Mouse (Mus musculus) lung, embryonic 16.5 days (tissue): ENCODE data around the gene Ptprt. TPM values are rescaled to one million over a fixed set of nuclear protein-coding genes. Genes with fewer than 3 reads are reported as not detected.

Experiments
- ATAC-seq: fragments of 200-750 bp; cut with Nextera tagmentation; 2 replicates; pipeline ENCODE4 v1.8.0; 2017; ENCODE audit warnings: low read depth, mild to moderate bottlenecking, moderate library complexity
- H3K27ac ChIP-seq: fragments of 300-500 bp; sonication (generic); 2 replicates; pipeline ENCODE4 v1.5.1; 2014; ENCODE audit warnings: mild to moderate bottlenecking, control low read depth, low read length
- H3K27me3 ChIP-seq: fragments of 300-500 bp; sonication (generic); 2 replicates; pipeline ENCODE4 v1.6.1; 2014; ENCODE audit warnings: low read depth, low read length, mixed read lengths; ENCODE audit not compliant: control insufficient read depth, insufficient read depth
- H3K36me3 ChIP-seq: fragments of 300-500 bp; sonication (generic); 2 replicates; pipeline ENCODE4 v1.6.1; 2014; ENCODE audit warnings: low read length; ENCODE audit not compliant: control insufficient read depth, insufficient read depth
- H3K4me1 ChIP-seq: fragments of 300-500 bp; sonication (generic); replicated peaks from 2 replicates; pipeline ENCODE4 v1.6.1; 2014; ENCODE audit warnings: low read length, mixed read lengths; ENCODE audit not compliant: control insufficient read depth, insufficient read depth
- H3K4me2 ChIP-seq: fragments of 300-500 bp; sonication (generic); 2 replicates; pipeline ENCODE4 v1.6.1; 2014; ENCODE audit warnings: low read depth, low read length, control low read depth
- H3K4me3 ChIP-seq: fragments of 300-500 bp; sonication (generic); 2 replicates; pipeline ENCODE4 v1.5.1; 2014; ENCODE audit warnings: mild to moderate bottlenecking, low read length, control low read depth
- H3K9ac ChIP-seq: fragments of 300-500 bp; sonication (generic); 2 replicates; pipeline ENCODE4 v1.6.1; 2014; ENCODE audit warnings: low read length, control low read depth
- H3K9me3 ChIP-seq: fragments of 300-500 bp; sonication (generic); 2 replicates; pipeline ENCODE4 v1.6.1; 2016; ENCODE audit warnings: low read length; ENCODE audit not compliant: control insufficient read depth
- WGBS: fragments of 180-500 bp; shearing (Covaris S2); extraction: QIAGEN DNeasy Blood & Tissue Kit; methylation state at CpG from one replicate; pipeline ENCODE4 v1.1.7; 2014; 5-methylcytosine and 5-hydroxymethylcytosine counted together
- polyA plus RNA-seq: library from polyadenylated mRNA; unstranded; fragments of >200 nt; fragmentation: Nextera tagmentation; extraction: Ambion mirVana; gene quantifications from 2 replicates; pipeline ENCODE4 v1.2.1, GENCODE M21; 2015

The Ptprt gene
- polyA plus RNA-seq, 1 experiment from 2014 or later, result 0.62 TPM

- Histone ChIP-seq H3K4me3 (no peak overlapping the region), H3K36me3 (no peaks in the 10 kb centered on the region), H3K27me3 (no peaks in the 10 kb centered on the region), H3K9me3 (no peaks in the 10 kb centered on the region), H3K27ac (no peak overlapping the region), H3K4me2 (no peak overlapping the region), H3K4me1 (no peaks in the 10 kb centered on the region), H3K9ac (no peak overlapping the region)
- no peak for ATAC-seq
- WGBS, result 37% methylated on average over 1 of the region's 1 CpGs
Observed at GRCm38 (mm10) chr2:162222476-162222875, 438.5 kb downstream of the Ptprt start.

GRCm38 (mm10) chr2:162220586-162220985 is 440.4 kb downstream of the Ptprt start:
- no peak overlapping the region for H3K4me2 ChIP-seq
- H3K4me3 ChIP-seq, result no peak overlapping the region
- no peaks in the 10 kb centered on the region for H3K36me3 ChIP-seq
- H3K27me3 ChIP-seq, result no peaks in the 10 kb centered on the region
- H3K27ac ChIP-seq, result no peak overlapping the region
- H3K4me1 ChIP-seq, result no peaks in the 10 kb centered on the region
- no peak for ATAC-seq
- no peak overlapping the region for H3K9ac ChIP-seq
- H3K9me3 ChIP-seq, result no peaks in the 10 kb centered on the region

GRCm38 (mm10) chr2:162219507-162219906 is 441.4 kb downstream of the Ptprt start:
- Histone ChIP-seq H3K36me3 (no peaks in the 10 kb centered on the region), H3K27ac (no peak overlapping the region), H3K4me1 (no peaks in the 10 kb centered on the region), H3K9ac (no peak overlapping the region), H3K27me3 (no peaks in the 10 kb centered on the region), H3K4me3 (no peak overlapping the region), H3K4me2 (no peak overlapping the region), H3K9me3 (no peaks in the 10 kb centered on the region)
- 84% methylated on average over 4 of the region's 4 CpGs for WGBS
- no peak for ATAC-seq

- Histone ChIP-seq H3K36me3 (no peaks in the 10 kb centered on the region), H3K4me2 (no peak overlapping the region), H3K4me3 (no peak overlapping the region), H3K9me3 (no peaks in the 10 kb centered on the region), H3K27ac (no peak overlapping the region), H3K27me3 (no peaks in the 10 kb centered on the region), H3K9ac (no peak overlapping the region), H3K4me1 (no peaks in the 10 kb centered on the region)
- ATAC-seq, result no peak
- WGBS, result 81% methylated on average over 5 of the region's 5 CpGs
Observed at GRCm38 (mm10) chr2:162217896-162218295, 443.1 kb downstream of the Ptprt start.

- no peak overlapping the region for H3K27ac ChIP-seq
Observed at GRCm38 (mm10) chr2:162212397-162212796, 448.6 kb downstream of the Ptprt start.

GRCm38 (mm10) chr2:162210564-162210963 is 450.4 kb downstream of the Ptprt start:
- H3K36me3 ChIP-seq, result no peaks in the 10 kb centered on the region
- WGBS, result 75% methylated on average over 6 of the region's 6 CpGs
- no peak overlapping the region for H3K4me2 ChIP-seq
- no peak overlapping the region for H3K27ac ChIP-seq
- no peak for ATAC-seq
- no peaks in the 10 kb centered on the region for H3K27me3 ChIP-seq
- no peaks in the 10 kb centered on the region for H3K4me1 ChIP-seq
- no peak overlapping the region for H3K4me3 ChIP-seq
- H3K9ac ChIP-seq, result no peak overlapping the region
- no peaks in the 10 kb centered on the region for H3K9me3 ChIP-seq

More at GRCm38 (mm10) chr2:162212397-162212796, 448.6 kb downstream of the Ptprt start:
- Histone ChIP-seq H3K9ac (no peak overlapping the region), H3K4me3 (no peak overlapping the region), H3K4me1 (no peaks in the 10 kb centered on the region), H3K27me3 (no peaks in the 10 kb centered on the region), H3K36me3 (no peaks in the 10 kb centered on the region), H3K4me2 (no peak overlapping the region), H3K9me3 (no peaks in the 10 kb centered on the region)
- 27% methylated on average over 2 of the region's 2 CpGs for WGBS
- no peak for ATAC-seq

GRCm38 (mm10) chr2:162197316-162197715 is 463.6 kb downstream of the Ptprt start:
- Histone ChIP-seq H3K27ac (no peak overlapping the region), H3K9ac (no peak overlapping the region), H3K27me3 (no peaks in the 10 kb centered on the region), H3K36me3 (no peaks in the 10 kb centered on the region), H3K4me3 (no peak overlapping the region), H3K9me3 (no peaks in the 10 kb centered on the region), H3K4me1 (no peaks in the 10 kb centered on the region), H3K4me2 (no peak overlapping the region)
- no peak for ATAC-seq
- WGBS, result 72% methylated on average over 5 of the region's 5 CpGs

- H3K4me3 ChIP-seq, result no peak overlapping the region
- no peak overlapping the region for H3K27ac ChIP-seq
- H3K36me3 ChIP-seq, result no peaks in the 10 kb centered on the region
- 84% methylated on average over 20 of the region's 20 CpGs for WGBS
- no peaks in the 10 kb centered on the region for H3K4me1 ChIP-seq
- no peaks in the 10 kb centered on the region for H3K9me3 ChIP-seq
- H3K27me3 ChIP-seq, result no peaks in the 10 kb centered on the region
- H3K4me2 ChIP-seq, result no peak overlapping the region
- H3K9ac ChIP-seq, result no peak overlapping the region
- ATAC-seq, result no peak
Observed at GRCm38 (mm10) chr2:162182621-162183475, 478.1 kb downstream of the Ptprt start.

- Histone ChIP-seq H3K4me2 (no peak overlapping the region), H3K4me1 (no peaks in the 10 kb centered on the region), H3K27me3 (no peaks in the 10 kb centered on the region), H3K27ac (no peak overlapping the region), H3K4me3 (no peak overlapping the region), H3K9me3 (no peaks in the 10 kb centered on the region), H3K36me3 (no peaks in the 10 kb centered on the region), H3K9ac (no peak overlapping the region)
- no peak for ATAC-seq
- WGBS, result 66% methylated on average over 2 of the region's 2 CpGs
Observed at GRCm38 (mm10) chr2:162181826-162182225, 479.1 kb downstream of the Ptprt start.
